Mouse (Mus musculus) brain, embryonic 14.5 days (tissue): ENCODE results near the gene Lgals4. TPM values are rescaled to one million over a fixed set of nuclear protein-coding genes. Genes with fewer than 3 reads are reported as not detected.

Experiments used
- DNase-seq: peaks from one replicate; pipeline ENCODE4 v3.0.0-alpha.2; 2011; ENCODE audit warnings: low read depth
- CTCF ChIP-seq: fragments of 200-500 bp; IDR thresholded peaks from 2 replicates; pipeline ENCODE4 v1.5.1; 2012; ENCODE audit warnings: inconsistent platforms, mild to moderate bottlenecking, moderate library complexity, borderline replicate concordance; ENCODE audit not compliant: insufficient read depth, insufficient read length; ENCODE audit errors: extremely low read depth
- POLR2A ChIP-seq: fragments of 200-500 bp; IDR thresholded peaks from 2 replicates; pipeline ENCODE4 v1.6.1; 2012; ENCODE audit warnings: mild to moderate bottlenecking, inconsistent platforms, borderline replicate concordance; ENCODE audit not compliant: poor library complexity, insufficient read depth, insufficient read length, severe bottlenecking; ENCODE audit errors: extremely low read depth
- polyA plus RNA-seq: library from polyadenylated mRNA; depleted of rRNA; stranded (reverse); fragments of >200 nt; gene quantifications from 2 replicates; pipeline ENCODE4 v1.2.3, GENCODE M21; 2012

The Lgals4 gene
- polyA plus RNA-seq, 1 experiment = 6.0 TPM

- DNase-seq = no peak
- no peak for TF ChIP-seq POLR2A
- no peak for TF ChIP-seq CTCF
These were observed 15.7 kb upstream of the Lgals4 start for GRCm38 (mm10) chr7:28817957-28818356.

DNA sequence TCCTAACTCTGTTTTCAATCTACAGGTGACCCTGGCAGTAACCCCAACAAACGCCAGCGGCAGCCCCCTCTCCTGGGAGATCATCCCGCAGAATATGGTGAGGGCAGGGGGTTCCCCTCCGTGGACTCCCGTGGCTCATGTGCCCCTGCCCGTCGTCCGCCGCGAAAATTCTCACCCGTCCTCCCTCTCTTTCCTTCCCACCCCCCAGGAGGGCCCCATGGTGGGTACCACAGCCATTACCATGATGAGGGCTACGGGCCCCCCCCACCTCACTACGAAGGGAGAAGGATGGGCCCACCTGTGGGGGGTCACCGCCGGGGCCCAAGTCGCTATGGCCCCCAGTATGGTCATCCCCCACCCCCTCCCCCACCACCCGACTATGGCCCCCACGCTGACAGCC, 15.2 kb upstream of the Lgals4 start:
- no peak for TF ChIP-seq CTCF
- TF ChIP-seq POLR2A = no peak
- no peak for DNase-seq

- TF ChIP-seq POLR2A (no peak), CTCF (no peak)
- no peak for DNase-seq
These were observed 14.7 kb upstream of the Lgals4 start for GRCm38 (mm10) chr7:28818861-28819452.

GRCm38 (mm10) chr7:28819571-28819970, 14.1 kb upstream of the Lgals4 start:
- no peak for DNase-seq
- TF ChIP-seq CTCF (no peak), POLR2A (no peak)

- TF ChIP-seq POLR2A (no peak), CTCF (no peak)
These were observed 13.0 kb upstream of the Lgals4 start for GRCm38 (mm10) chr7:28820358-28821260.

DNA sequence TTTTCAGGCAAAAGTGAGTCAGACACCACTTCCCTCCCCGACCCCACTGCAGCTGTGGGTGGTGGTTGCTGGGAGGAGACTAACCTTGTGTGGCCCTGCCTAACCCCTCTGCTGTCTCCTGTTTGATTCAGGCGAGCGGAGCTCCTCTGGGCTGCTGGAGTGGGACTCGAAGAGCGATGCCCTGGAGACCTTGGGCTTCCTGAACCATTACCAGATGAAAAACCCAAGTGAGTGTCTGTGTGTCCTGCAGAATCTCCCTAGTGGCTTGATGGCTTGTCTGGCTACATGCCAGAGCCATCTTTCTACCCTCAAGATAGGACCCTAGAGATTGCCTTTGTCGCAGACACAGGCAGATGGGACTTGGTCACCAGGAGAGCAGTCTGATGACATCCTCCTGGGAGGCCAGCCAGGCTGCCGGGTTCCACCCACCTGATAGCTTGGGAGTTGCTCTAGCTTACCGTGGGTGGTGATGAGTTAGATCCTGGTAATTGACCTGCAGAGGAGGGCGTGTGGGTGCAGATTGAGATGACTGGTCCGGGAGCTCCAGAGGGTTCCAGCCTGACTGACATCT, 12.3 kb upstream of the Lgals4 start:
- DNase-seq = no peak
- TF ChIP-seq CTCF (no peak), POLR2A (no peak)

More at GRCm38 (mm10) chr7:28820358-28821260, 13.0 kb upstream of the Lgals4 start:
- DNase-seq = peak; percentile 60

GRCm38 (mm10) chr7:28822556-28822955, 11.1 kb upstream of the Lgals4 start:
- TF ChIP-seq POLR2A (no peak), CTCF (no peak)
- no peak for DNase-seq

DNA sequence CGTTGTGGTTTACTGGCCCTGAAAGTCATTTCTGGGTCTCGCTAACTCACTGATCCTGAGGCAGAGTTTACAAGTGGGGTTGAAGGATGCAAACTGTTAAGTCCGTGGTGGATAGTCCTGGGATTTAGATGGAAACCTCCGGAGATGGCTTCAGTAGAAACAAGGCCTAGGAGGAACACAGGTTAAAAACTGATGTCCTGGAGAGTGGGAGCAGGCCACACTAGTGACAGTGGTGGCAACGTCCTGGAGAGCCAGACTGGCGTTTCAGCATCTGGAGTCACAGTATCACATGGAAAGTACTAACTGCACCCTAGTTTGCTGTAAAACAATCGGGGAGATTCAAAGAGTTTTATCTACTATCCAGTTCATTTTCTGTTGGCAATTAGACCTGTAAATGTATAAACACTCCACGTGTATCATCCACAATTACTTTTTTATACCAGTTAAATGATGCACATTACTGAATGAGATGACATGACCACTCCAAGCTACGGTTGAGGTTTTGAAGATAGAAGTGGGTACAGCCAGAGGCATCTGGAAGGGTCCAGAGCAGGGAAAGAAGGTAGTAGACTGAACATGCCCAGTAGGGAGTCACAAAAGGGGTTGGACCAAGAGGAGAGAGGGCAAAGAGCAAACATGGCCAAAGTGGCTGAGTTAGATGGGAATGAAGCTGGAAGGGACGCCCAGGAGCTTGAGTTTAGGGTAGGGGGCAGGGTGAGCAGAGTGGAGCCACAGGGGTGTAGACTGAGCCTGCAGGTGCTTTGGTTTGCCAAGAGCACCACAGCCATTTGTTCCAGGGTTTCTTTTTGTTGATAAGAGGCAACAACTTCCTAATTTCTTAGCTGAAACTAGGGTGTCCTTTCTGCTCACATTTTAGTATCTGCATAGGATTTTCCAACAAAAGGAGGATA, 10.4 kb upstream of the Lgals4 start:
- TF ChIP-seq POLR2A (no peak), CTCF (no peak)

DNA sequence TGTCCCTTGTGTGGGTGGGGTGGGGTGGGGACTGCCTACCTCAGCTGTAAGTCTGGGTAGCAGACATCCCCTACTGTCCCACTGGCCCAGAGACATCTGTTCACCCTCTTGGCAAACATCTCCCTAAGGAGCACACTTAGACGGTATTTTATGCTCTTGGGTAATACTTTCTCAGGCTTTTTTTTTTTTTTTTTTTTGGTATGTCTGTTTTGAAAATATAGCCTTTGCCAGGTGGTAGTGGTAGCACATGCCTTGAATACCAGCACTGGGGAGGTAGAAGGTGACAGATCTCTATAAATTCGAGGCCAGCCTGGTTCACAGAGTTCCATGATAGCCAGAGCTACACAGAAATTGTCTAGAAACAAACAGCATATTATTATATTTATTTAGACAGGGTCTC, 9.7 kb upstream of the Lgals4 start:
- TF ChIP-seq POLR2A (no peak), CTCF (no peak)
- no peak for DNase-seq

More for the DNA sequence above, 10.4 kb upstream of the Lgals4 start:
- no peak for DNase-seq

GRCm38 (mm10) chr7:28824941-28825685, 8.5 kb upstream of the Lgals4 start, which contains the start of gene Ech1:
TSS of gene Ech1 (plus strand) at chr7:28825217.
- TF ChIP-seq CTCF = no peak
- no peak; the same call in 1 of the 2 replicates for TF ChIP-seq POLR2A

More at GRCm38 (mm10) chr7:28824941-28825685, 8.5 kb upstream of the Lgals4 start, which contains the start of gene Ech1:
- DNase-seq = peak; percentile 97
